Mouse (Mus musculus): ENCODE results near the gene Ppp1r16b.
"Not testable (repeated sequence)": the region's sequence is repeated elsewhere in the genome, so short reads cannot be mapped to it uniquely, and the experiment has no call there.

The Ppp1r16b gene

DNA sequence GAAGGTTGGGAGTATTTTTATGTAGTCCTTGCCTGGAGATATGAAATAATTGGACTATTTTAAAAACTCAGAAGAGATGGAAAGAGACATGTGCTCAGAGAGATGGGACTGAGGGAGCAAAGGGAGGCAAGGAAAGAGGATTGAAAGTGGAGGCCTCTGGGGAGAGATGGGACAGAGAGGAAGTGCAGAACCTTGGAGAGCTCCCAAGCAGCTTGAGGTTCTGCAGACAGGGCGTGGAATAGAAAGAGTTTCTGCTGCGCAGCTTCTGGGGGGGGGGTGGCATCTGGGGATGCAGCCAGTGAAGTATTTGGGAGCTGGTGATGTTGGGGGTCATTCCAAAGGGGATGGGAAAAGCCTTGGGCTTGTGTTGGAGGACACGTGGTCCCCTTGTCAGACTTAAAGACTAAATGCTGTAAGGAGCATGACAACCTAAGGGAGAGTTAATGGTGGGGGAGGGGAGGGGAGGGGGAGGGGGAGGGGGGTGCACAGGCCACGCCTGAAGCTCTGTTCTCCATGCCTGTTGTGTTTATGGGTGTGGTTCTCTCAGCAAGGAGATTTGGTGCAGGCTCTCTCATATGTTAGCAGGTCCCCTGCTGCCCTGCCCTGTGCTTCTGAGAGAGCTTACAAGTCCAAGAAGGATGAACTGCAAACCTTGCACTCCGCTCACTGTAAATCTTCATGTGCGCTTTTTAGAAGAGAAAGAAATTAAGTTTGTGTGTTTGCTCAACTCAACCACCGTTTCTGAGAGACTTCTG, 63.0 kb downstream of the Ppp1r16b start:
- no peak for DNase-seq

DNA sequence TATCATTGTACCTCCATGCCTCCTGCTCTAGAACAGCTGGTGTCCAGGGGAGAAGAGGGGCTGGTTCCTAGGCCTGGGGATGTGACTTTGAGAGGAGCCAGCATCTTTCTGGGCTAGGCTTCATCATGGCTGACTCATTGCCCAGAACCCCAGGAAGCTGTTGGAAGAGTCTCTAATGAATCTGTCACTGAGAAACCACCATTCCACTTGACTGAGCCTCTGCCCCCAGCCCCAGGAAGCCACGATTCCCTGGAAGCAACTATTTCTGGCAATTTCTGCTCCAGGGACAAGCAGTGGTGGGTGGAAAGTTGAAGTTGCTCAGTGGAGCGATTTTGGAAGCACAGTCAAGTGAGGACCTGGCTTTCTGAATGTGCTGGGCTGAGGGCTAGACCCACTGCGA, 65.7 kb downstream of the Ppp1r16b start:
- no peak for DNase-seq

- no peak for DNase-seq
Measured at GRCm38 (mm10) chr2:158732521-158732920, 67.3 kb downstream of the Ppp1r16b start.

DNA sequence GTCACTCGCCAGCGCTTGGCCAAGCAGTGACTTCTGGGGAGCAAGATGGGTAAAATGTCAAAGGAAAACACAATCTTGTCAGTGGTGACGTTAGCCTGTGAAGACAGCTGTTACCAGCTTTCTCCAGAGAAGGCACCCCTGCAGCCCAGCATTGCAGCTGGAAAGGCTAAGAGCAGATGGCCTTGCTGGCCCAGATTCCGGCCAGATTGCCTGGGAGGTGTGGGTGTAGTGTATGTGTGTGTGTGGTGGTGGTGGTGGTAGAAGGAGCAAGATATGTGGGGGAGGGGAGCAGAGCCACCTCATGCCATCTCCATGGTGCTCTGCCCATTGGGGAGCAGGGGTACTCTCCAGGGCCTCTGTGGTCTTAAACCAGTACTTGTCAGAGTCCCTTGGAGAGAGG, 67.9 kb downstream of the Ppp1r16b start:
- no peak for DNase-seq

DNA sequence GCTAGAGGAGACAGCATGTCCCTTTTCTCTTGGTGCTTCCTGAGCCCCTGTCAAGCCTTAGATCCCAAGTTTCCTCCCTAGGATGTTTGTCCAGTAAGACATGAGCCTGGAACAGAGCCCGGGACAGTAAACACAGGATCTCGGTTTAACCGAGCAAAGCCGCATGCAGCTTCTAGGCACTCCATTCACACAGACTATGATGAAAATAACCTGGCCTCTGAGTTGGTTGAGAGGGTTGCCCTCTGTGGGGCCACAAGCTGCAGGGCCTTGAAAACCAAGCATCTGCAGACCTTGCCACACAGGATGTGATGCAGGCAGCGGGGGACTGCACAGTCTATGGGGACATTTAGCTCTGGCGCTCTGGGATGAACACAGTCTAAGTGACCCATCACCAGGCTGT, 68.7 kb downstream of the Ppp1r16b start:
- no peak for DNase-seq

DNA sequence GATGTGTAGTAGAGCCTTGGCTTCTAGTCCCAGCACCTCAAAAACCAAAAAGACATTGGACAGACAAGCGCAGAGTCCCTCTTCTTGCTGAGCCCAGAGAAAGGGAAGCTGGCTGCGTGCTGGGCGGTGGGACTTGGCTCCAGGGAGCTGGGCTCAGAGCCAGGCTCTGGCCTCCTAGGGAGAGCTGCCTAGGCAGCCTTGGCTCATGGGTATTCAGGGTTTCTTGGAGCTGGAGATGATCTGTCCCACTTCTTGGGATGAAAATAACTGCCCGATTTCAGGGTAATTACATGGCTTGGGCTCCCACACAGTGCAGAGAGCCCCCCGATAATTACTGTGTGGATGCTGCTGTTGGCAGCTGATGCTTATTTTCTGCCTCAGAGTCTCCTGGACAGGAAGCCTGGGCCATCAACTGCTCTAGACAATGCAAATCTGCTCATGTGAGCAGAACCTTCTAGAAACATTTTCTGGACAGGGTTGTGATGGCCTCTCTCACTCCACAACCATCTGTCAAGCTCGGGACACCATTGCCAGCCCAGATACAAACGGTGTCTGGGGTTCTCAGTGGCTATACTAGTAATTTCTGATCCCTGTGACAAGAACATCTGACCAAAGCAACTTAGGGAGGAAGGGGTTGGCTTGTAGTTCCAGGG, 69.4 kb downstream of the Ppp1r16b start:
- DNase-seq, result no peak

- DNase-seq, result no peak
Measured at GRCm38 (mm10) chr2:158735340-158735739, 70.1 kb downstream of the Ppp1r16b start.

GRCm38 (mm10) chr2:158736247-158736646, 71.0 kb downstream of the Ppp1r16b start:
- DNase-seq, result not testable (repeated sequence)

DNA sequence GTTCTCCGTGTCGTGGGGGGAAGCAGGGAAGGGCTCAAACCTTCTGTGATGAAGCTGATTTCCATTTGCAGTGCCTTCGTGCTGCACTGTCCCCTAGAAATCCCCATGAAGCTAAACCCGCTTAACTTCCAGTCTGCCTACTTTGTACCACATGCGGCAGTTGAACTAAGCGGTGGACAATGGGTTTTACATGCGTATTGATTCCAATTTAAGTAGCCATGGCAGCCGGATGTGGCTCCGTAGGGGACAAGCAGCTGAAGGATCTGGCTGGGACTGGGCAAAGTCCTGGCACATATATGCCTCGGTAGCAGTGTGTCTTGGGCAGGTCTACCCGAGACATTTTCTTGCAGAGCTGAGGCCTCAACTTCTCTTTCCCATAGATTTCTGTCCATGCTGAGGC, 73.4 kb downstream of the Ppp1r16b start:
- DNase-seq, result no peak

DNA sequence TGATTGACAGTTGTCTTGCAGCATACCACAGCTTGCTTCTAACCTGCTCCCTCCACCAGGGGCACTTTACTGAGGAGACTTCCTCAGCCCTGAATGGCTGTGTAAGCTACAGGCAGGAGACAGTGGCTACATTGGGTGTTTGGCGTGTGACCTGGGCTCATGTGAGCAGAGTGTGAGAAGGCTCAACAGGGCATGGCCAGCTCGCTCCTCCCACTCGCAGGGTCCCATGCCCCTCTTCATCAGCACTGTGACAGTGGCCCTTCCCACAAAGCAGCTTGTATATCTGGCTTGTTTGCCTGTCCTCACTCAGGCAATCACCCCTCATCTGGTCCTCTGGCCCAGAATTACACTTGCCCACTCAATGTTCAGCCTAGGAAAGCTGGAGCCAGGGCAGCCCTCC, 73.9 kb downstream of the Ppp1r16b start:
- no peak for DNase-seq

GRCm38 (mm10) chr2:158741011-158741501, 75.9 kb downstream of the Ppp1r16b start:
- DNase-seq, result no peak

- DNase-seq, result no peak
Measured at GRCm38 (mm10) chr2:158742431-158742830, 77.2 kb downstream of the Ppp1r16b start.

GRCm38 (mm10) chr2:158743518-158744141, 78.4 kb downstream of the Ppp1r16b start:
- no peak for DNase-seq

GRCm38 (mm10) chr2:158745049-158745482, 79.9 kb downstream of the Ppp1r16b start:
- no peak for DNase-seq

DNA sequence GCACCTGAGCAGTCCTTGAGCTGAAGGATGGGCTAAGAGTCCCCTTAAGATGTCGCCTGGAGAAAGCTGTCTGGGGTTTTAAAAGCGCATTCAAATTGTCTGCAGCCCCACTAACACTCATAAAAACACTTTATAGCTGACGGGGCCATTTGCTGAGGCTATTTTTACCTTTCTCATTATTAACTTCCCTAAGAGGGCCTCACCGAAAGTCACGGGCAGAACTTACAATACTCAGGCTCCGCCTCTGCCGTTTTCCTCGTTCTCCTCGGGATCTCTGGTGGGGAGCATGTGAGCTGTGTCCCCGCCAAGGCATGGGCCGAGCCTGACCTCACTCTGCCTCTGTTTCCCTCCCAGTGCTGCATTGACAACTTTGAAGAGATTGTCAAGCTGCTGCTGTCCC, 81.0 kb downstream of the Ppp1r16b start:
- DNase-seq, result no peak

- DNase-seq, result no peak
Measured at GRCm38 (mm10) chr2:158749366-158749765, 84.2 kb downstream of the Ppp1r16b start.

DNA sequence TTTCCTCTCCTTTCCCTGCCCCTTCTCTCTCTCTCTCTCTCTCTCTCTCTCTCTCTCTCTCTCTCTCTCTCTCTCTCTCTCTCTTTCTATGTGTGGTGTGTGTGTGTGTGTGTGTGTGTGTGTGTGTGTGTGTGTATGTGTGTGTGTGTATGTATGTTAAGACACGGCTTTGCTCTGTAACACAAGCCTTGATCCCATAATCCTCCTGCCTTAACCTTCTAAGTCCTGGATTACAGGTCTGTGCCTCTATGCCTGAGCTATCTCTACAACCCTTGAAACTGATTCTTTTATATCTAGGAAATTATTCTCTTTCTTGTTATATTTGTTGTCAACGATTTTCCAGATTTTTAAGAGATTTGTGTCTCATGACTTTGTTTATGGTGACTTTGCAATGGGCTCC, 95.0 kb downstream of the Ppp1r16b start:
- no peak for DNase-seq

DNA sequence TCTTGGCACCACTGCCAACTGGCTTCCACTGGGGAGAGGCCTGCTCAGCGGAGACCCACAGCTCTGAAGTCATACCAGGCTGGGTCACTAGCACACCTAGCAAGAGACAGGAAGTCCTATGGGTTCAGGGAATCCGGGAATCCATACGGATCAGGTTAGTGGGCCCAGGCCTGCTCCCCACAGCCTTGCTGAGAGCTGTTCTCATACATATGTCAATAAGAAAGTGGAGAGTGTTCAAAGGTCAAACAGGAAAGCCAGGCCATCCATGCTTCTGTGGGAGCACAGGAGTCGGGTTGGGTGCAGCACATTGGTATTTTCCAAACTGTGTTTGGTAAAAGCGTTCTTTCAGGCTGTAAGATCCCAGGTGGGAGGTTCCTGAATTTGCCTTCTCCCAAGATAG, 97.1 kb downstream of the Ppp1r16b start:
- DNase-seq, result no peak

DNA sequence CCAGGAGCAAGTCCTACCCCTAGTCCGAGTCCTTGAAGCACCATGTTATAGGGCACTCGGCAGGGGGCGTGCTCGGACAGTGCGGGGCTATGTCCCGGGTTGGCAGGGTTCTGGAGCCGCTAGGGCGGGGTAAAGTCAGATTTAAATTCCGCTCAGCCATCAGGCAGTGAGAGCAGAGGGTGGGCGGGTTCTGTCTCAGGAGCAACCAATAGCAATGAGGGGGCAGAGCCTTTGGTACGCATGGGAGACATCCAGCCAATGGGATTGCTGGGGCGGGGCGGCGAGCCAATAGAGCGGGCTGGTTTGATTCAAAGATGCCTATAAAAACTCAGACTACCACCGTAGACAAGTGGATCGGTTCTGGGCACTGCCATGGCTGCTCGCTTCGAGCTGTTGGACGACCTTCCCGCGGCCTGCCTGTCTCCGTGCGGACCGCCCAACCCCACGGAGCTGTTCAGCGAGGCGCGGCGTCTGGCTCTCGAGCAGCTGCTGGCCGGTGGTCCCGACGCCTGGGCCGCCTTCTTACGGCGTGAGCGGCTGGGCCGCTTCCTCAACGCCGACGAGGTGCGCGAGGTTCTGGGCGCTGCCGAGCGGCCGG, 102.6 kb downstream of the Ppp1r16b start, which contains the start of gene Fam83d:
Gene Fam83d, plus strand, starts transcription at position 352 of the 598 bp plus-strand sequence.
- DNase-seq, result peak; percentile 76

DNA sequence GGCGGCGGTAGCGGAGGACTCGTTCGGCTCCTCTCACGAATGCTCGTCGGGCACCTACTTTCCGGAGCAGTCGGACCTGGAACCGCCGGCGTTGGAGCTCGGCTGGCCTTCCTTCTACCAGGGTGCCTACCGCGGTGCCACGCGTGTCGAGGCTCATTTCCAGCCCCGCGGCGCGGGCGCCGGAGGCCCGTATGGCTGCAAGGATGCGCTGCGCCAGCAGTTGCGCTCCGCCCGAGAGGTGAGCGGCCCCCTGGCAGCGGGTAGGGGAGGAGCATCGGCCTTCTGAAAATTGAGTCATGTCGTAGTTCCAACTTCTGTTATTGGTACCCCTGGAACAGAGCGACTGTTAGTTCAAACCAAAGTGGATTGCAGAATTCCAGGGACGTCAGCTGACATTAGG, 103.2 kb downstream of the Ppp1r16b start:
- DNase-seq, result no peak

- DNase-seq, result no peak
Measured at GRCm38 (mm10) chr2:158768771-158769170, 103.6 kb downstream of the Ppp1r16b start.

DNA sequence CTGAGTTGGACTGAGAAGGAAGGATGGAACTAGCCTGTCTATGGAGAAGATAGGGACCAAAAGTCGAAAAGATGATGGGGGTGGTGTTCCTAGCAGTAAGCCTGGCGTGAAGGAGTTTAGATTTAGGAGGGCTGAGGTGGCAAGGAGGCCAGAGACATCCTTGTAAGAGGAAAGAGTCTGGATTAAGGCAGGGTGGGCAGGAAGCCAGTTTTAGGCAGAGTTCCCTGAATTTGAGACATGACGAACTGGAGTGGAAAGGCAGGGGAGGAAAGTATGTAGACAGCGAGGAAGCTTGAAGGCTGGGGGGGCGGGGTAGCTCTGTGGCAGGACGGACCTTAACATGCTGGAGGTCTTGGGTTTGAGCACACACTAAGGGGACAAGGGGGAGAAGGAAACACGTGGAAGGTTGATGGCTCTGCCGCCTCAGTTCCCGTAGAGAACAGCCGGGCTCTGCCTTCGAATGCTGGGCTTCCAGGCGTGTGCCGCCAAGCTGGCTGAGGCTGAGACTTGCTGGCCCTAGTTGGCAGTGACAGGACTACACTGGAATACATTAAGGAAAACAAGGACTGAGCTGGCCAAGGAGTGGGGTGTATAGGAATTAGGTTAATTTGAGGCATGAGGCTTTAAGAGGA, 105.0 kb downstream of the Ppp1r16b start:
- no peak for DNase-seq

All from cerebellum, adult 9-11 months (tissue).